Mouse (Mus musculus): Measurements from ENCODE around the gene Gm5662. TPM values are rescaled to one million over a fixed set of nuclear protein-coding genes. Genes with fewer than 3 reads are reported as not detected.

Gm5662 gene
- polyA plus RNA-seq, 1 experiment from 2014 or later = not detected

Other genes starting within 250 kb of the Gm5662 start
- not detected in 2 replicates for gene Gm2056, start 247.5 kb downstream of the Gm5662 start, polyA plus RNA-seq (2015; fragmentation: Nextera tagmentation; extraction: Ambion mirVana)
- not detected in 2 replicates for gene Gm16368, start 190.8 kb downstream of the Gm5662 start, polyA plus RNA-seq (2015; fragmentation: Nextera tagmentation; extraction: Ambion mirVana)
- gene Gm10436, start 92.4 kb downstream of the Gm5662 start, polyA plus RNA-seq (2015; fragmentation: Nextera tagmentation; extraction: Ambion mirVana) = not detected in 2 replicates
- gene Gm8332, start 24.4 kb downstream of the Gm5662 start, polyA plus RNA-seq (2015; fragmentation: Nextera tagmentation; extraction: Ambion mirVana) = not detected in 2 replicates
- not detected in 2 replicates for gene Gm5039, start 49.5 kb upstream of the Gm5662 start, polyA plus RNA-seq (2015; fragmentation: Nextera tagmentation; extraction: Ambion mirVana)
- 31.0 and 33.3 TPM in 2 replicates for gene Adck1, start 86.1 kb upstream of the Gm5662 start, polyA plus RNA-seq (2015; fragmentation: Nextera tagmentation; extraction: Ambion mirVana)